In genomic region chr15:83639160-83639559, GRCm38 (mm10) we compare ENCODE assay signal across 10 mouse cellular contexts. TPM values are rescaled to one million over a fixed set of nuclear protein-coding genes. Genes with fewer than 3 reads are reported as not detected.
DNase-seq lines count a peak whose midpoint lies in the region; ATAC-seq and TF ChIP-seq lines count a peak whose summit lies in the region.
"Had no signal": no experiment of that assay in that cellular context is flagged by ENCODE, and none has a peak within 500 bp of the region (broad histone marks: within the 10 kb centered on the region; RNA-seq: fewer than 3 reads in every experiment).

No protein-coding gene starts in this region.

- no peaks in the 10 kb centered on the region for H3K9me3 ChIP-seq in embryonic facial prominence, embryonic 11.5 days (replicated peaks; ENCODE audit: control insufficient read depth, low read length)
- no peaks in the 10 kb centered on the region for H3K9me3 ChIP-seq in heart, postnatal 0 days (replicated peaks; ENCODE audit: control insufficient read depth, low read length)
- H3K9me3 ChIP-seq in liver, embryonic 11.5 days (ENCODE audit: control insufficient read depth, low read length), result no peaks in the 10 kb centered on the region
- H3K9me3 ChIP-seq: liver, embryonic 13.5 days had no signal

- no peak overlapping the region for H3K27ac ChIP-seq in gastrocnemius, adult 2 months
- no peak overlapping the region for H3K27ac ChIP-seq in embryonic facial prominence, embryonic 11.5 days (replicated peaks; ENCODE audit: low read depth, low read length)
- H3K27ac ChIP-seq in heart, postnatal 0 days (ENCODE audit: low read depth), result no peak overlapping the region
- no peak overlapping the region for H3K27ac ChIP-seq in liver, embryonic 11.5 days (ENCODE audit: low read depth, low read length)
- H3K27ac ChIP-seq: liver, embryonic 13.5 days had no signal

- H3K36me3 ChIP-seq in embryonic facial prominence, embryonic 11.5 days (replicated peaks; ENCODE audit: control insufficient read depth, insufficient read depth, low read depth, low read length), result no peaks in the 10 kb centered on the region; the same call in none of the 2 replicates
- no peaks in the 10 kb centered on the region for H3K36me3 ChIP-seq in heart, postnatal 0 days (replicated peaks; ENCODE audit: control insufficient read depth, insufficient read depth, low read length)
- H3K36me3 ChIP-seq in liver, embryonic 11.5 days (ENCODE audit: control insufficient read depth, insufficient read depth, low read length), result no peaks in the 10 kb centered on the region
- H3K36me3 ChIP-seq: liver, embryonic 13.5 days had no signal

- peak; percentile 38 for DNase-seq in gastrocnemius, adult 2 months
- DNase-seq in gastrocnemius, adult 8-10 months (ENCODE audit: low spot score in 2 of 2), result no peak
- DNase-seq in embryonic facial prominence, embryonic 11.5 days (ENCODE audit: low spot score), result peak; percentile 79
- DNase-seq in heart, postnatal 0 days (ENCODE audit: low spot score), result peak; percentile 6
- peak; percentile 65 for DNase-seq in lung, postnatal 10 days
- no peak for DNase-seq in ovary, postnatal 14 days (ENCODE audit: low spot score)
- DNase-seq in thymus, postnatal 0 days (ENCODE audit: low spot score), result no peak
- DNase-seq in liver, embryonic 11.5 days (ENCODE audit: low spot score), result no peak
- DNase-seq: liver, embryonic 13.5 days had no signal

- H3K9ac ChIP-seq in embryonic facial prominence, embryonic 11.5 days (replicated peaks; ENCODE audit: low read length), result no peak overlapping the region
- no peak overlapping the region for H3K9ac ChIP-seq in heart, postnatal 0 days (replicated peaks; ENCODE audit: low read depth, low read length)
- H3K9ac ChIP-seq in liver, embryonic 11.5 days (ENCODE audit: low read depth, low read length), result no peak overlapping the region
- H3K9ac ChIP-seq: liver, embryonic 13.5 days had no signal

- H3K4me1 ChIP-seq in embryonic facial prominence, embryonic 11.5 days (ENCODE audit: control insufficient read depth, insufficient read depth, low read length), result peaks cover 9% of the 10 kb centered on the region
- no peaks in the 10 kb centered on the region for H3K4me1 ChIP-seq in heart, postnatal 0 days (ENCODE audit: control insufficient read depth, insufficient read depth)
- peaks cover 3% of the 10 kb centered on the region; the same call in 1 of the 2 replicates for H3K4me1 ChIP-seq in liver, embryonic 11.5 days (replicated peaks; ENCODE audit: control insufficient read depth, insufficient read depth, low read length)
- H3K4me1 ChIP-seq: liver, embryonic 13.5 days had no signal

- 0 out of 2 replicates have a peak, but pooled peaks have one; percentile 32 for ATAC-seq in embryonic facial prominence, embryonic 11.5 days (replicated peaks; ENCODE audit: insufficient number of reproducible peaks, low FRiP score, low TSS enrichment, low read depth)
- peak; percentile 69 for ATAC-seq in heart, postnatal 0 days (ENCODE audit: insufficient read depth, low read depth)
- no peak for ATAC-seq in liver, embryonic 11.5 days (replicated peaks; ENCODE audit: low FRiP score)
- ATAC-seq: midbrain, embryonic 16.5 days had no signal

- no peak overlapping the region for H3K4me3 ChIP-seq in gastrocnemius, adult 2 months
- no peak overlapping the region for H3K4me3 ChIP-seq in embryonic facial prominence, embryonic 11.5 days (ENCODE audit: low read depth, low read length)
- H3K4me3 ChIP-seq in heart, postnatal 0 days (ENCODE audit: low read depth, low read length), result no peak overlapping the region
- no peak overlapping the region for H3K4me3 ChIP-seq in liver, embryonic 11.5 days (ENCODE audit: low read depth, low read length)
- H3K4me3 ChIP-seq: liver, embryonic 13.5 days had no signal

- no peak for TF ChIP-seq EP300 in heart, postnatal 0 days (IDR thresholded peaks at IDR 0.05; ENCODE audit: low read depth)

- WGBS in embryonic facial prominence, embryonic 11.5 days, result 31% methylated on average over 2 of the region's 3 CpGs
- WGBS in heart, postnatal 0 days, result 27% methylated on average over 3 of the region's 3 CpGs
- WGBS in liver, embryonic 11.5 days, result 46% methylated on average over 3 of the region's 3 CpGs

- no peak for TF ChIP-seq CTCF in gastrocnemius, adult 2 months (IDR thresholded peaks at IDR 0.05)
- TF ChIP-seq CTCF in heart, postnatal 0 days (IDR thresholded peaks at IDR 0.05; ENCODE audit: low read depth), result no peak

- no peaks in the 10 kb centered on the region for H3K27me3 ChIP-seq in embryonic facial prominence, embryonic 11.5 days (ENCODE audit: control insufficient read depth, insufficient read depth, low read length)
- no peaks in the 10 kb centered on the region for H3K27me3 ChIP-seq in heart, postnatal 0 days (ENCODE audit: control insufficient read depth, insufficient read depth, low read length)
- 0 out of 2 replicates have a peak, but pooled peaks cover 2% of the 10 kb centered on the region for H3K27me3 ChIP-seq in liver, embryonic 11.5 days (replicated peaks; ENCODE audit: control insufficient read depth, insufficient read depth, low read length)
- H3K27me3 ChIP-seq: liver, embryonic 13.5 days had no signal

- H3K4me2 ChIP-seq in embryonic facial prominence, embryonic 11.5 days (ENCODE audit: low read depth, low read length), result no peak overlapping the region
- H3K4me2 ChIP-seq in heart, postnatal 0 days (ENCODE audit: low read depth, low read length), result no peak overlapping the region
- no peak overlapping the region for H3K4me2 ChIP-seq in liver, embryonic 11.5 days
- H3K4me2 ChIP-seq: liver, embryonic 13.5 days had no signal

- intact Hi-C loops in gastrocnemius, adult 2 months (cut with DNase I), result no loop called here

RNA-seq across cellular contexts. Expression of gene Ttll12, which starts 44.2 kb away (rescaled TPM):
- 1 to 10 TPM; 3.4 to 4.9 TPM for total RNA-seq in gastrocnemius, adult 2 months (2021)
- 1 to 10 TPM; 3.4 to 5.0 (median 4.2) TPM for total RNA-seq in gastrocnemius, adult 8-10 months (2022)
- 48.6 and 54.4 TPM in 2 replicates for polyA plus RNA-seq in embryonic facial prominence, embryonic 11.5 days (2014; fragmentation: Nextera tagmentation; extraction: Ambion mirVana)
- total RNA-seq in heart, postnatal 0 days (2014; rRNA removed; ENCODE audit: low replicate concordance), result 14.7 and 15.9 TPM in 2 replicates
- polyA plus RNA-seq in heart, postnatal 0 days (2015; fragmentation: Nextera tagmentation; extraction: Ambion mirVana), result 7.8 and 8.6 TPM in 2 replicates
- polyA plus RNA-seq in thymus, postnatal 0 days (2015; fragmentation: Nextera tagmentation; extraction: Ambion mirVana), result 39.1 and 39.2 TPM in 2 replicates
- 81.4 and 87.1 TPM in 2 replicates for polyA plus RNA-seq in liver, embryonic 11.5 days (2014; fragmentation: Nextera tagmentation; extraction: Ambion mirVana)

Comparison
In these comparisons a context has a peak if more than half of its experiments do, and no peak if none do; other contexts are left out.
1. DNase-seq: peak in gastrocnemius, adult 2 months (single experiment), embryonic facial prominence, embryonic 11.5 days (single experiment), heart, postnatal 0 days (single experiment) and lung, postnatal 10 days (single experiment); none in gastrocnemius, adult 8-10 months (0 of 2), ovary, postnatal 14 days (single experiment), thymus, postnatal 0 days (single experiment) and liver, embryonic 11.5 days (single experiment).